Mouse (Mus musculus) bone marrow macrophage, adult 2 months (primary cell): ENCODE data around the gene Slc25a28.

Source experiments
- CTCF ChIP-seq: IDR thresholded peaks from 2 replicates; pipeline ENCODE4 v1.5.1; 2012; ENCODE audit warnings: low read depth, mild to moderate bottlenecking, low read length, moderate library complexity
- POLR2A ChIP-seq: IDR thresholded peaks from 2 replicates; pipeline ENCODE4 v1.6.1; 2012; ENCODE audit warnings: mild to moderate bottlenecking, low read depth, low read length, borderline replicate concordance

GRCm38 (mm10) chr19:43709317-43709716 is 34.6 kb upstream of the Slc25a28 start:
- TF ChIP-seq CTCF (no peak), POLR2A (no peak)
